Mouse (Mus musculus) WW6 (cell line): ENCODE data around the gene Zic5.

Experiments
- DNase-seq: peaks from one replicate; pipeline ENCODE4 v3.0.0-alpha.2; 2013; ENCODE audit warnings: low read depth, low spot score

The Zic5 gene

GRCm38 (mm10) chr14:122479461-122480109 is 14.1 kb upstream of the Zic5 start:
- DNase-seq = no peak

GRCm38 (mm10) chr14:122478574-122479011 is 13.1 kb upstream of the Zic5 start:
- DNase-seq = no peak

GRCm38 (mm10) chr14:122477971-122478573 is 12.6 kb upstream of the Zic5 start:
- no peak for DNase-seq

GRCm38 (mm10) chr14:122477261-122477671 is 11.8 kb upstream of the Zic5 start:
- no peak for DNase-seq

GRCm38 (mm10) chr14:122476822-122477215 is 11.3 kb upstream of the Zic5 start:
- DNase-seq = no peak

- no peak for DNase-seq
Observed at GRCm38 (mm10) chr14:122476041-122476821, 10.8 kb upstream of the Zic5 start.

- DNase-seq = no peak
Observed at GRCm38 (mm10) chr14:122475557-122476040, 10.1 kb upstream of the Zic5 start.

- no peak for DNase-seq
Observed at GRCm38 (mm10) chr14:122474891-122475556, 9.5 kb upstream of the Zic5 start, which contains the start of gene Zic2. TSS of gene Zic2 (plus strand) at chr14:122475435.

GRCm38 (mm10) chr14:122474041-122474890 is 8.8 kb upstream of the Zic5 start:
- no peak for DNase-seq

GRCm38 (mm10) chr14:122473211-122473751 is 7.8 kb upstream of the Zic5 start:
- no peak for DNase-seq

GRCm38 (mm10) chr14:122472647-122473046 is 7.2 kb upstream of the Zic5 start:
- DNase-seq = no peak

- no peak for DNase-seq
Observed at GRCm38 (mm10) chr14:122472161-122472560, 6.7 kb upstream of the Zic5 start.

GRCm38 (mm10) chr14:122471449-122472085 is 6.1 kb upstream of the Zic5 start:
- no peak for DNase-seq

GRCm38 (mm10) chr14:122468971-122469755 is 3.7 kb upstream of the Zic5 start:
- no peak for DNase-seq

- DNase-seq = no peak
Observed at GRCm38 (mm10) chr14:122467926-122468841, 2.7 kb upstream of the Zic5 start.

GRCm38 (mm10) chr14:122466756-122467362 is 1.4 kb upstream of the Zic5 start:
- DNase-seq = no peak

- DNase-seq = no peak
Observed at GRCm38 (mm10) chr14:122465931-122466490, 534 bp upstream of the Zic5 start.
